Mouse (Mus musculus) CH12.LX (cell line): ENCODE data around the gene Stx8.

Experiments used
- CHD1 ChIP-seq: IDR thresholded peaks from 2 replicates; pipeline ENCODE4 v1.6.1; 2012; ENCODE audit warnings: low read depth, low read length, improper control_type of control experiment, inconsistent platforms
- CHD2 ChIP-seq: IDR thresholded peaks from 2 replicates; pipeline ENCODE4 v1.6.1; 2011; ENCODE audit warnings: low read length, improper control_type of control experiment
- CTCF ChIP-seq, 2 experiments: IDR thresholded peaks in 1 of 2; conservative IDR thresholded peaks in 1 of 2; 2 replicates each; pipeline ENCODE4 v1.5.1; 2011 to 2012; ENCODE audit warnings: low read depth in 2 of 2, low read length in 2 of 2, improper control_type of control experiment in 1 of 2, inconsistent platforms in 1 of 2, mild to moderate bottlenecking in 1 of 2, moderate library complexity in 1 of 2
- EP300 ChIP-seq: IDR thresholded peaks from 2 replicates; pipeline ENCODE4 v1.6.1; 2011; ENCODE audit warnings: low read length, improper control_type of control experiment
- ETS1 ChIP-seq: conservative IDR thresholded peaks from 2 replicates; pipeline ENCODE4 v1.6.1; 2012; ENCODE audit warnings: low read depth, mild to moderate bottlenecking, inconsistent platforms, low read length, improper control_type of control experiment, moderate library complexity
- HCFC1 ChIP-seq: IDR thresholded peaks from 2 replicates; pipeline ENCODE4 v1.6.1; 2012; ENCODE audit warnings: low read depth, mild to moderate bottlenecking, inconsistent platforms, low read length, improper control_type of control experiment
- MAZ ChIP-seq: IDR thresholded peaks from 2 replicates; pipeline ENCODE4 v1.6.1; 2012; ENCODE audit warnings: low read depth, mild to moderate bottlenecking, inconsistent platforms, low read length, improper control_type of control experiment, moderate library complexity
- MXI1 ChIP-seq: IDR thresholded peaks from 2 replicates; pipeline ENCODE4 v1.6.1; 2011; ENCODE audit warnings: mild to moderate bottlenecking, low read depth, low read length, improper control_type of control experiment
- MYC ChIP-seq: IDR thresholded peaks from 2 replicates; pipeline ENCODE4 v1.6.1; 2011; ENCODE audit warnings: low read depth, mild to moderate bottlenecking, improper control_type of control experiment, low read length
- NRF1 ChIP-seq: IDR thresholded peaks from 2 replicates; pipeline ENCODE4 v1.6.1; 2014; ENCODE audit warnings: low read depth, mild to moderate bottlenecking, inconsistent platforms, low read length, improper control_type of control experiment, moderate library complexity
- POLR2A ChIP-seq: IDR thresholded peaks from 2 replicates; pipeline ENCODE4 v1.6.1; 2011; ENCODE audit warnings: low read depth, mild to moderate bottlenecking, improper control_type of control experiment, low read length
- RAD21 ChIP-seq: IDR thresholded peaks from 2 replicates; pipeline ENCODE4 v1.6.1; 2011; ENCODE audit warnings: low read depth, mild to moderate bottlenecking, low read length, improper control_type of control experiment, moderate library complexity
- UBTF ChIP-seq: IDR thresholded peaks from 2 replicates; pipeline ENCODE4 v1.6.1; 2012; ENCODE audit warnings: low read depth, mild to moderate bottlenecking, inconsistent platforms, low read length, improper control_type of control experiment, moderate library complexity

GRCm38 (mm10) chr11:67967831-67968230 lies 1.8 kb downstream of the Stx8 start:
- no peak for TF ChIP-seq CTCF (conservative IDR thresholded peaks at IDR 0.05 in 1 of 2, IDR thresholded peaks at IDR 0.05 in 1 of 2; ENCODE audit: low read depth in 2 of 2, low read length in 2 of 2)
- no peak for TF ChIP-seq POLR2A
- no peak for TF ChIP-seq CHD2
- no peak for TF ChIP-seq HCFC1
- TF ChIP-seq EP300 = no peak
- no peak for TF ChIP-seq UBTF
- TF ChIP-seq CHD1 = no peak
- TF ChIP-seq ETS1 = no peak
- no peak for TF ChIP-seq RAD21
- no peak for TF ChIP-seq MXI1
- TF ChIP-seq NRF1 = no peak
- no peak for TF ChIP-seq MYC
- no peak for TF ChIP-seq MAZ
